Mouse (Mus musculus) CH12.LX (cell line): ENCODE results near the gene Gna12.

Experiments
- CHD2 ChIP-seq: IDR thresholded peaks from 2 replicates; pipeline ENCODE4 v1.6.1; 2011; ENCODE audit warnings: low read length, improper control_type of control experiment
- CTCF ChIP-seq, 2 experiments: IDR thresholded peaks in 1 of 2; conservative IDR thresholded peaks in 1 of 2; 2 replicates each; pipeline ENCODE4 v1.5.1; 2011 to 2012; ENCODE audit warnings: low read depth in 2 of 2, low read length in 2 of 2, improper control_type of control experiment in 1 of 2, inconsistent platforms in 1 of 2, mild to moderate bottlenecking in 1 of 2, moderate library complexity in 1 of 2
- EP300 ChIP-seq: IDR thresholded peaks from 2 replicates; pipeline ENCODE4 v1.6.1; 2011; ENCODE audit warnings: low read length, improper control_type of control experiment
- GABPA ChIP-seq: IDR thresholded peaks from 2 replicates; pipeline ENCODE4 v1.6.1; 2012; ENCODE audit warnings: low read depth, low read length, improper control_type of control experiment, inconsistent platforms; ENCODE audit not compliant: insufficient replicate concordance
- JUND ChIP-seq: conservative IDR thresholded peaks from 2 replicates; pipeline ENCODE4 v1.6.1; 2011; ENCODE audit warnings: low read depth, low read length, improper control_type of control experiment
- MYC ChIP-seq: IDR thresholded peaks from 2 replicates; pipeline ENCODE4 v1.6.1; 2011; ENCODE audit warnings: low read depth, mild to moderate bottlenecking, improper control_type of control experiment, low read length
- NELFE ChIP-seq: IDR thresholded peaks from 2 replicates; pipeline ENCODE4 v1.6.1; 2011; ENCODE audit warnings: low read depth, low read length, improper control_type of control experiment
- POLR2A ChIP-seq: IDR thresholded peaks from 2 replicates; pipeline ENCODE4 v1.6.1; 2011; ENCODE audit warnings: low read depth, mild to moderate bottlenecking, improper control_type of control experiment, low read length

GRCm38 (mm10) chr5:140826118-140826517 is 4.1 kb downstream of the Gna12 start:
- TF ChIP-seq NELFE = no peak
- TF ChIP-seq POLR2A = no peak
- no peak for TF ChIP-seq GABPA
- no peak for TF ChIP-seq EP300
- no peak for TF ChIP-seq MYC
- TF ChIP-seq CTCF (conservative IDR thresholded peaks at IDR 0.05 in 1 of 2, IDR thresholded peaks at IDR 0.05 in 1 of 2; ENCODE audit: low read depth in 2 of 2, low read length in 2 of 2) = no peak
- TF ChIP-seq JUND = no peak
- TF ChIP-seq CHD2 = no peak
